ENCODE assay signal across 7 mouse cellular contexts in the genomic region with DNA sequence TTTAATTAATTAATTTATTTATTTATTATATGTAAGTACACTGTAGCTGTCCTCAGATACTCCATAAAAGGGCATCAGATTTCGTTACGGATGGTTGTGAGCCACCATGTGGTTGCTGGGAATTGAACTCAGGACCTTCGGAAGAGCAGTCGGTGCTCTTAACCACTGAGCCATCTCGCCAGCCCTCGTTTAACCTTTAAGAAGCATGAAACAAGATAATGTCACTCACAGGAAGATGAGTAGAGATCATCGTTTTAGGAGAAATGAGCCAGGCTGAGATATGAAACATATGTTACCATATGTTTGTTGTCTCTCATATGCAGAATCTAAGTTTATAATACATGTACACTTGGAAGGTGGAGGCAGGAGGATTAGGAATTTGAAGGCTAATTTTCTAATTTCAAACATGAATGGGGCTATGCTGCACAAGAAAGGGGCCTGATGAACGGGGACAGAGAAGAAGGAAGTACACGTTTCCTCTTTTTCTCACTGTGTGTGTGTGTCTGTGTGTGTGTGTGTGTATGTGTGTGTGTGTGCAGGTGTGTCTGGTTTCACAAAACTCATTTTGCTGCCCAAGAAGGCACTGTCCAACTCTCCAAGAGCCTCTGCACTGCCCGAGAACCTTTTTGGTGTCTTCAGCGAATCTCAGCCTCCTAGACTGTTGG. TPM values are rescaled to one million over a fixed set of nuclear protein-coding genes. Genes with fewer than 3 reads are reported as not detected.
DNase-seq lines count a peak whose midpoint lies in the region; ATAC-seq and TF ChIP-seq lines count a peak whose summit lies in the region.
"Not testable (repeated sequence)": the region's sequence is repeated elsewhere in the genome, so short reads cannot be mapped to it uniquely, and the experiment has no call there.

No protein-coding gene starts in this region.

- peak; percentile 82 for DNase-seq in A20 (ENCODE audit: low read depth, low spot score)
- DNase-seq in CD4-positive, CD25-positive, alpha-beta regulatory T cell, adult 2 months (ENCODE audit: low read depth, low spot score) = peak; percentile 72
- not testable (repeated sequence) for DNase-seq in liver, postnatal 0 days
- DNase-seq in naive thymus-derived CD4-positive, alpha-beta T cell, adult 2 months (ENCODE audit: low read depth) = peak; percentile 71
- peak; percentile 69 to 79 for DNase-seq in spleen, postnatal 36 days (ENCODE audit: low spot score in 2 of 2)

- not testable (repeated sequence) for H3K27me3 ChIP-seq in ES-Bruce4 (ENCODE audit: control insufficient read depth, insufficient read depth, low read length, poor library complexity, severe bottlenecking); liver, postnatal 0 days (ENCODE audit: insufficient read depth, low read length)

- peak overlapping the region; percentile 90 for H3K27ac ChIP-seq in ES-Bruce4 (ENCODE audit: insufficient read depth, low read length)
- H3K27ac ChIP-seq in bone marrow, adult 2 months (ENCODE audit: control insufficient read depth, insufficient read depth, low read depth, low read length, poor library complexity) = peak overlapping the region; percentile 63
- H3K27ac ChIP-seq in liver, postnatal 0 days (ENCODE audit: low read depth) = peak overlapping the region; percentile 53; the same call in 1 of the 2 replicates

- TF ChIP-seq EP300 in ES-Bruce4 (IDR thresholded peaks at IDR 0.05; ENCODE audit: insufficient read depth, low read depth, low read length); liver, postnatal 0 days (IDR thresholded peaks at IDR 0.05; ENCODE audit: low read depth): not testable (repeated sequence)

- not testable (repeated sequence) for H3K9me3 ChIP-seq in ES-Bruce4 (replicated peaks; ENCODE audit: control insufficient read depth, insufficient read depth, low read length, poor library complexity, severe bottlenecking); liver, postnatal 0 days (ENCODE audit: low read length)

- 26% methylated on average over 11 of the region's 11 CpGs for WGBS in bone marrow, adult 2 months
- WGBS in liver, postnatal 0 days (ENCODE audit: insufficient replicate concordance) = 43% methylated on average over 11 of the region's 11 CpGs

- H3K36me3 ChIP-seq in ES-Bruce4 (ENCODE audit: control insufficient read depth, insufficient read depth, low read length, poor library complexity, severe bottlenecking); liver, postnatal 0 days (replicated peaks; ENCODE audit: insufficient read depth, low read length): not testable (repeated sequence)

- not testable (repeated sequence) for TF ChIP-seq POLR2A in ES-Bruce4 (IDR thresholded peaks at IDR 0.05; ENCODE audit: insufficient read depth, low read length); bone marrow, adult 2 months (IDR thresholded peaks at IDR 0.05; ENCODE audit: borderline replicate concordance, control insufficient read depth, low read depth, low read length)

- not testable (repeated sequence) for H3K4me2 ChIP-seq in liver, postnatal 0 days (ENCODE audit: low read depth, low read length)

- TF ChIP-seq CTCF in ES-Bruce4 (IDR thresholded peaks at IDR 0.05; ENCODE audit: low read depth, low read length); bone marrow, adult 2 months (IDR thresholded peaks at IDR 0.05; ENCODE audit: control insufficient read depth, insufficient read depth, low read length); liver, postnatal 0 days (IDR thresholded peaks at IDR 0.05; ENCODE audit: low read depth): not testable (repeated sequence)

- not testable (repeated sequence) for ATAC-seq in liver, postnatal 0 days

- not testable (repeated sequence) for H3K4me3 ChIP-seq in ES-Bruce4 (ENCODE audit: low read depth, low read length); bone marrow, adult 2 months (replicated peaks; ENCODE audit: control insufficient read depth, low read depth, low read length); liver, postnatal 0 days (ENCODE audit: low read depth, low read length)

- H3K9ac ChIP-seq in ES-Bruce4 (ENCODE audit: low read depth, poor library complexity, severe bottlenecking); liver, postnatal 0 days (replicated peaks): not testable (repeated sequence)

- peaks cover 12% of the 10 kb centered on the region for H3K4me1 ChIP-seq in ES-Bruce4 (ENCODE audit: control insufficient read depth, insufficient read depth, low read length)
- peaks cover 19% of the 10 kb centered on the region for H3K4me1 ChIP-seq in bone marrow, adult 2 months (ENCODE audit: control insufficient read depth, insufficient read depth, low read length)
- peaks cover 22% of the 10 kb centered on the region for H3K4me1 ChIP-seq in liver, postnatal 0 days (ENCODE audit: insufficient read depth)

RNA-seq across cellular contexts. Expression of a gene that starts 4.1 kb away (rescaled TPM):
- polyA plus RNA-seq in ES-Bruce4 (2011; ENCODE audit: insufficient read depth, insufficient read length, low read depth, missing spikeins) = 584 and 601 TPM in 2 replicates
- 264 and 399 TPM in 2 replicates for polyA plus RNA-seq in bone marrow, adult 2 months (2011; ENCODE audit: insufficient read depth, insufficient read length, low replicate concordance, missing spikeins)
- 17.7 and 22.4 TPM in 2 replicates for polyA plus RNA-seq in liver, postnatal 0 days (2015; fragmentation: Nextera tagmentation; extraction: Ambion mirVana)

Comparison
In these comparisons a context has a peak if more than half of its experiments do, and no peak if none do; other contexts are left out.
1. RNA of a gene that starts 4.1 kb away (polyA plus RNA-seq): 584 to 601 TPM in ES-Bruce4 and 264 to 399 TPM in bone marrow, adult 2 months; 17.7 to 22.4 TPM in liver, postnatal 0 days; every median in the first group is over 10 times any median in the second.
2. Peak in every context shown above with its lines, with median percentiles within 50 percentile points of each other: H3K27ac ChIP-seq.